Mouse (Mus musculus) G1E (cell line): ENCODE data around the gene Gm20517. TPM values are rescaled to one million over a fixed set of nuclear protein-coding genes. Genes with fewer than 3 reads are reported as not detected.
A peak's percentile ranks its signal among the peaks of the same experiment; 100 is the strongest.
"Not testable (repeated sequence)": the region's sequence is repeated elsewhere in the genome, so short reads cannot be mapped to it uniquely, and the experiment has no call there.

Source experiments
- ATAC-seq: 2 replicates; pipeline ENCODE4 v1.8.0; 2016; ENCODE audit warnings: mild to moderate bottlenecking; ENCODE audit not compliant: insufficient number of reproducible peaks, poor library complexity, low FRiP score, severe bottlenecking; ENCODE audit errors: extremely low read depth
- DNase-seq: peaks from one replicate; pipeline ENCODE4 v3.0.0; 2012; ENCODE audit warnings: low spot score
- H3K27me3 ChIP-seq: 2 replicates; pipeline ENCODE4 v1.6.1; 2012; ENCODE audit warnings: mild to moderate bottlenecking, low read length, inconsistent platforms; ENCODE audit not compliant: insufficient read depth
- H3K36me3 ChIP-seq: replicated peaks from 2 replicates; pipeline ENCODE3; 2012; ENCODE audit warnings: mild to moderate bottlenecking, inconsistent platforms
- H3K4me1 ChIP-seq: 2 replicates; pipeline ENCODE4 v1.6.1; 2012; ENCODE audit warnings: low read depth, low read length, inconsistent platforms, mixed read lengths; ENCODE audit not compliant: insufficient read depth
- H3K4me3 ChIP-seq: 2 replicates; pipeline ENCODE4 v1.5.1; 2012; ENCODE audit warnings: low read depth, mild to moderate bottlenecking, inconsistent platforms, low read length, moderate library complexity, mixed read lengths
- H3K9me3 ChIP-seq: replicated peaks from 2 replicates; pipeline ENCODE4 v1.6.1; 2012; ENCODE audit warnings: inconsistent platforms
- CTCF ChIP-seq: IDR thresholded peaks from 2 replicates; pipeline ENCODE4 v1.5.1; 2012; ENCODE audit warnings: low read depth, low read length, inconsistent platforms, mixed read lengths
- GATA1 ChIP-seq: IDR thresholded peaks from 2 replicates; pipeline ENCODE4 v1.6.1; 2012; ENCODE audit warnings: borderline replicate concordance, low read length, inconsistent platforms, mixed read lengths
- GATA2 ChIP-seq: IDR thresholded peaks from 2 replicates; pipeline ENCODE4 v1.6.1; 2012; ENCODE audit warnings: low read depth, low read length, inconsistent platforms, borderline replicate concordance
- POLR2AphosphoS5 ChIP-seq: IDR thresholded peaks from 2 replicates; pipeline ENCODE4 v1.6.1; 2012; ENCODE audit warnings: low read depth, low read length, inconsistent platforms; ENCODE audit not compliant: insufficient replicate concordance
- TAL1 ChIP-seq: conservative IDR thresholded peaks from 2 replicates; pipeline ENCODE4 v1.6.1; 2012; ENCODE audit warnings: low read depth, low read length, inconsistent platforms, mixed read lengths
- polyA plus RNA-seq: library from polyadenylated mRNA; stranded (reverse); fragments of >175 nt; gene quantifications from 2 replicates; pipeline ENCODE4 v1.2.3, GENCODE M21; 2012
- total RNA-seq, 2 experiments: library from RNA; stranded (forward) in 1 of 2; stranded (reverse) in 1 of 2; fragments of 200-1000 nt in 1 of 2; fragments of >200 nt in 1 of 2; fragmentation: Nextera tagmentation in 1 of 2; gene quantifications; 2 replicates each; pipeline ENCODE4 v1.2.3; 2014 to 2017

The Gm20517 gene
- total and polyA plus RNA-seq, 3 experiments, result 0.05 to 9.6 (median 2.0) TPM

GRCm38 (mm10) chr17:47595248-47596161 is 15.9 kb upstream of the Gm20517 start:
- TF ChIP-seq POLR2AphosphoS5, result no peak
- peak; percentile 28; the same call in 1 of the 2 replicates for TF ChIP-seq TAL1
- no peak for TF ChIP-seq GATA1
- TF ChIP-seq GATA2, result no peak
- TF ChIP-seq CTCF, result no peak
- H3K36me3 ChIP-seq, result peaks cover 55% of the 10 kb centered on the region
- H3K9me3 ChIP-seq, result no peaks in the 10 kb centered on the region
- ATAC-seq (peak; percentile 62), DNase-seq (peak; percentile 94)
- no peaks in the 10 kb centered on the region for H3K27me3 ChIP-seq
- H3K4me3 ChIP-seq, result peak overlapping the region; percentile 92
- H3K4me1 ChIP-seq, result peaks cover 79% of the 10 kb centered on the region

- no peak for DNase-seq
- TF ChIP-seq POLR2AphosphoS5 (no peak), TAL1 (no peak), GATA1 (no peak), CTCF (no peak), GATA2 (no peak)
- peak overlapping the region; percentile 92 for H3K4me3 ChIP-seq
- peaks cover 63% of the 10 kb centered on the region for H3K36me3 ChIP-seq
- no peaks in the 10 kb centered on the region for H3K27me3 ChIP-seq
- no peak for ATAC-seq
- H3K4me1 ChIP-seq, result peaks cover 79% of the 10 kb centered on the region
- no peaks in the 10 kb centered on the region for H3K9me3 ChIP-seq
These were observed 15.1 kb upstream of the Gm20517 start for GRCm38 (mm10) chr17:47596162-47596838.

- Histone ChIP-seq H3K9me3 (no peaks in the 10 kb centered on the region), H3K36me3 (peaks cover 68% of the 10 kb centered on the region), H3K4me3 (peak overlapping the region; percentile 92), H3K4me1 (peaks cover 79% of the 10 kb centered on the region), H3K27me3 (no peaks in the 10 kb centered on the region)
- ATAC-seq (no peak), DNase-seq (no peak)
- TF ChIP-seq CTCF (no peak), POLR2AphosphoS5 (no peak), GATA1 (no peak), GATA2 (no peak), TAL1 (no peak)
These were observed 14.6 kb upstream of the Gm20517 start for GRCm38 (mm10) chr17:47596839-47597164.

DNA sequence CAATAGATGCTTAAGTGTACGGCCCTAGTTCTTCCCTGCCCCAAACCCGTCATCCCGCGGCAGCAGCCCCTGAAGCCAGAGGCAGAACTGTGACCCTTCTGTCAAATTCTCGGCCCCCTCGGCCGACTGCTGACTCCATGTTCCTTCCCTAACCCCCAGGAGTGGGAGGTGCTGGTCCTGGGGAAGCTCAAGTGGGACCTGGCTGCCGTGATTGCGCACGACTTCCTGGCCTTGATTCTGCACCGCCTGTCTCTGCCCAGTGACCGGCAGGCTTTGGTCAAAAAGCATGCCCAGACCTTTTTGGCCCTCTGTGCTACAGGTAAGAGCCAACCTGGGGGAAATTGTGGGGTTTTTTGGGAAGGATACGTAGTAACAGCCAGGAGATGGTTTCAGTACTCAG is 14.1 kb upstream of the Gm20517 start:
- H3K9me3 ChIP-seq, result no peaks in the 10 kb centered on the region
- DNase-seq (no peak), ATAC-seq (no peak)
- peaks cover 73% of the 10 kb centered on the region for H3K36me3 ChIP-seq
- TF ChIP-seq TAL1, result no peak
- TF ChIP-seq GATA1, result no peak
- TF ChIP-seq POLR2AphosphoS5, result no peak
- no peak for TF ChIP-seq GATA2
- no peak for TF ChIP-seq CTCF
- no peaks in the 10 kb centered on the region for H3K27me3 ChIP-seq
- peaks cover 78% of the 10 kb centered on the region for H3K4me1 ChIP-seq
- peak overlapping the region; percentile 92; the same call in 1 of the 2 replicates for H3K4me3 ChIP-seq

GRCm38 (mm10) chr17:47597838-47598579 is 13.4 kb upstream of the Gm20517 start:
- TF ChIP-seq GATA2, result no peak
- TF ChIP-seq TAL1, result peak; percentile 70
- TF ChIP-seq CTCF, result peak; percentile 51
- H3K4me3 ChIP-seq, result peak overlapping the region; percentile 92; the same call in 1 of the 2 replicates
- ATAC-seq, result peak; percentile 42
- H3K9me3 ChIP-seq, result no peaks in the 10 kb centered on the region
- DNase-seq, result peak; percentile 86
- H3K27me3 ChIP-seq, result no peaks in the 10 kb centered on the region
- peaks cover 80% of the 10 kb centered on the region for H3K36me3 ChIP-seq
- H3K4me1 ChIP-seq, result peaks cover 73% of the 10 kb centered on the region

GRCm38 (mm10) chr17:47598580-47599304 is 12.6 kb upstream of the Gm20517 start:
- Histone ChIP-seq H3K4me1 (peaks cover 72% of the 10 kb centered on the region), H3K4me3 (peak overlapping the region; percentile 61; the same call in 1 of the 2 replicates), H3K36me3 (peaks cover 84% of the 10 kb centered on the region)
- not testable (repeated sequence) for H3K27me3 ChIP-seq, ATAC-seq, DNase-seq, H3K9me3 ChIP-seq
